Mouse (Mus musculus): ENCODE results near the gene Lrba. TPM values are rescaled to one million over a fixed set of nuclear protein-coding genes. Genes with fewer than 3 reads are reported as not detected.
A peak's percentile ranks its signal among the peaks of the same experiment; 100 is the strongest.

Gene Lrba
- total RNA-seq, 2 experiments from 2014 or later = 18.4 to 19.3 TPM

DNA sequence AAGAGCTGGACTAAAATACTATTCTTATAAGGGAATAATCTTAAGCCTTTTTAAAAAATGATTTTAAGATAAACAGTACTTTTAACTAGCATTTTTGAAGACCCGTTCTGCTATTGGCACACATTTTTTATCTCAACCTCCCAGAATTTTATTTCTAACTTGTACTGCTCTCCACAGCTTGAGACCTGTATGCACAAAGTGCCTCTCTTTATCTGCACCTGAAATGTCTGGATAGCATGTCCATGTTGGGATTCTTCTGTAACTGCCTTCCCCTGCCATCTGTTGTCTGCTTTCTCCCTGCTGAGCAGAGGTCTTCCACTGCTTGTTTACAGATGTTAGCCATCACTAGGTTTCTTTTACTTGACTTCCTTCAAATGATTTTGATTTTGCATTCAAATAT, 202.3 kb downstream of the Lrba start:
- intact Hi-C loops (cut with DNase I) = no loop called here

DNA sequence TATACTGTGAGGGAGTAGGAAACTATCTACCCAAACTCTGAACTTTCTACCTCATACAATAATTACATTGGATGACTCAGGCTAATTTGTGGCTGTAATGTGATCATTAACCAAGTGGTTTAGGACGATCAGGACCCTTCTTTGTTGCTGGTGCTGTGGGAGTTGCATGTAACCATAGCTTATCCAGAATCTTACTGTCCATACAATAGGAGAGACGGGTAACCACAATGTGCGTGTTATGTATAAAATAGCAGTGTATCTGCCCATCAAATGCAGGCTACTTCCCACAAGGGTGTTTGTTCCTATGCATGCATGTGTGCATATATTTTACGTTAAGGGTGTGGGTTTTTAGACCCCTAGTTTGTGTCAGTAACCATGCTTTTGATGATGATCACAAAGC, 219.0 kb downstream of the Lrba start:
- DNase-seq (ENCODE audit: extremely low spot score in 1 of 2, low spot score in 2 of 2) = no peak
- intact Hi-C loops (cut with DNase I) = no loop called here

More for the DNA sequence above, 202.3 kb downstream of the Lrba start:
- no peak for DNase-seq (ENCODE audit: extremely low spot score in 1 of 2, low spot score in 2 of 2)

DNA sequence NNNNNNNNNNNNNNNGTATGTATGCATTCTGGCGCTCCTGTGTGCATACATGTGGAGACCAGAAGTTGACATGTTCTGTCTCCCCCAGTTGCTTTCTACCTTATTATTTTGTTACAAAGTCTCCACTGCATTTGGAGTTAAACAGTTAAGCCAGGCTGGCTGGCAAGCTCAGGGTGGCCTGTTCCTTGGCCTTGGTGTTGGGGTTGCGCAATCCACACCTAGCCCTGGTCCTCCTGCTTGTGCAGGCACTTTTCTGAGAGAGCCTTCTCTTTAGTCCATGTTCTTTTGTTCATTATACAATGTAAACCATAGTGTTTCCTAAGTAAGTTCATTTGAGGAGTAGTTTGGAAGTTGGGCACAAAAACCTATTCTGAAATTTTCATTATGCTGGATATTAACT, 226.7 kb downstream of the Lrba start:
- intact Hi-C loops (cut with DNase I) = no loop called here
- no peak for DNase-seq (ENCODE audit: extremely low spot score in 1 of 2, low spot score in 2 of 2)

DNA sequence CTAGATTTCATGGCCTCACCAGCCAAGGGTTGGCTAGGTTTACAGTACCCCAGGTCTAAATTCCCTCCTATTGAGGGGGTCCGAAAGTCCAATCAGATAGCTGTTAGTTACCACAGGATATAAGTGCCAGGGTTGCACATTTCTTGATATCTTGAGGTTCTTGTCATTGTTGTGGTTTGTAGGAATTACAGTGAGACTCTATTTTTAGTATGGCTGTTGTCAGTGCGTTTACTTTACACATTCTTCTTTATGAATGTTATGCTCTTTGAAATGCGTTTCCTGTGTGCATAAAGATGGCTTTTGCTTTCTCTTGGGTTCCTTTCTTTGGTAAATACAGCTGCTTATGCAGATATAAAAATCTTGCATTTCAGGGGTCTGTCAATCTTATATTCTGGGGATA, 237.1 kb downstream of the Lrba start:
- intact Hi-C loops (cut with DNase I) = no loop called here
- no peak for DNase-seq (ENCODE audit: extremely low spot score in 1 of 2, low spot score in 2 of 2)

DNA sequence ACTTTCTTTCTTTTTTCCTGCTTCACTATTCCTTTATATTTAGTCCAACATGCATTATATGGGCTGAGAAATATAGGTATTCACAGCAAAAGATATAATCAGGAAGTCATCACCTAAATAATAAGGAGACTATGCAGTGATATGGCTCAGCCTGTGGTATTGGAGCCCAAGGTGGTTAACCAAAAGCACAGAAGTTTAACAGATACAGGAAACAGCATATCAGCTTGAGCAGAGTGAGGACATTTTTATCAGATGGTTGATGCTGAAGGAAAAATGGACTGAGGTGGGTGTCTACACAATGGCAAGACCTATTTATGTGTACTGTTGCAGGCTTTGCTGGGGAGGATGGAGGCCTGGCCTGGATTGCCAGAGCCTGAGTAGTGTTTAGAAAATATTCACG, 265.5 kb downstream of the Lrba start:
- intact Hi-C loops (cut with DNase I) = no loop called here
- no peak for DNase-seq (ENCODE audit: extremely low spot score in 1 of 2, low spot score in 2 of 2)

DNA sequence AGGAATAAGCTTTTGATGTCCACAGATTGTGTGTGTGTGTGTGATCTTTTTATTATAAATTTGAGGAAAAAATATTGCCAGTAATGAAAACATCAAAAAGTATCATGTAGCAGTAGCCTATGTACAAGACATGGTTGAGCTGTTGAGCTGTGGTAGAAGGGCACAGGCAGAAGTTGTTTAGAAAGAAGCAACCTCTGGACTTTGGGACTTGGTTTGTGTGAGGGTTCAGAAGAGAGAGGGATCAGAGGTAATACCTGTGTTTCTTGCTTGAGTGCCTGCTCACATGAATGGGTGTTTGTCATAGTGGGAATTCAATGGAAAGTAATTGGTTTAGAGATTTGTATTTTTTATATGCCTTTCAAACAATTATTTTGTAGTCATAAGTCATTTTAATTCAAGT, 276.1 kb downstream of the Lrba start:
- DNase-seq (ENCODE audit: extremely low spot score in 1 of 2, low spot score in 2 of 2) = no peak
- intact Hi-C loops (cut with DNase I) = no loop called here

DNA sequence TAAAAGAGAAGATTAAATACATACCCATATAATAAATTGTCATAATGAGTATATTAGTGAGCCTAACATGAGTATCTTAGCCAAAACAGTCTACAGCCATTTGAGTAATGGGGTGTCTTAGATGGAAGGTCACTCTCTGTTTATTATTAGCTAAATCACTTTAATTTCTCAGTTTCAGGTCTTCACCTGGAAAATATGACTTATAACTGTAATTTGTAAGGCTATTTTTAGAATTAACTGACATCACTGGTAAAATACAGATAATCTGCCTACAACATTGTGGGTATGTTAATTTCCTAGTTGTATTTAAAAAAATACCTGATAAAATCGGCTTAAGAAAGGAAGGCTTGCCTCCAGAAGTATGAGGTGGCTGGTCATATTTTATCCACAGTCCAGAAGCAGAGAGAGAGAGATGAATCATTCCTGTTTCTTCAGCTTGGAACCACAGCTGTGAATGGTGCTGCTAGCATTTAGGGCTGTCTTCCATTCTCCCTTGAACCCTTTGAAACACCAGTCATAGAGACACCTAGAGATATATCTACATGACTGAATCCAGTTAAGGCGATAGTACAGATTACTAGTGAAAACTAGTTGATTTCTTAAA, 294.1 kb downstream of the Lrba start:
- no peak for DNase-seq (ENCODE audit: extremely low spot score in 1 of 2, low spot score in 2 of 2)
- intact Hi-C loops (cut with DNase I) = no loop called here

DNA sequence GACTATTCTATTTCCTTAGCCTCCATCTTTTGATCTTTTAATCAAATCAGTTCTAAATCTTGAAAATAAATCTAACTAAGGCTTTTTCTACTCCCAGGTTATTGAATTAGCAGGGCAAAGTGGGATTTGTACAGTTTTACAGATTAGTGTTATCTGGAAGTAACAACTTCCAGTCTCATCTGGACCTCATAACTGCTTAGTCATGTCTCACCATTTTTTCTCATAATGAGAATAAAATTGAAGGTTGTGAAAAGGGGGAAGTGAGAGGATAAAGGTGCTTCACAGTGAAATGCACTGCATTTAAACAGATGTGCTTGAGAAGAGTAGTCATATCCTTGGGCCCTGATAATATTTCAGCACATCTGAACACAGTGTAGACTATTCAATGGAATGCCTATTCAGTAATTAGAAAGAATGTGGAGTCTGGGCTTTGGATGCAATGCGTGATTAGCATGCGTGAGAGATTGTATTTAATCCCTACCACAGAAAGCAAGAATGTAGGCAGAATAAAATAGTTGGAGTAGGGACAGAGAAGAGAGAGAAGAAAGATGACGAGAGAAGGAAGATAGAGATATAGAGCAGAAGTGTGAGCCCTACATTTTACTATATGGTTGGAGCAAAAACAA, 298.5 kb downstream of the Lrba start:
- DNase-seq (ENCODE audit: extremely low spot score in 1 of 2, low spot score in 2 of 2) = no peak
- intact Hi-C loops (cut with DNase I) = no loop called here

DNA sequence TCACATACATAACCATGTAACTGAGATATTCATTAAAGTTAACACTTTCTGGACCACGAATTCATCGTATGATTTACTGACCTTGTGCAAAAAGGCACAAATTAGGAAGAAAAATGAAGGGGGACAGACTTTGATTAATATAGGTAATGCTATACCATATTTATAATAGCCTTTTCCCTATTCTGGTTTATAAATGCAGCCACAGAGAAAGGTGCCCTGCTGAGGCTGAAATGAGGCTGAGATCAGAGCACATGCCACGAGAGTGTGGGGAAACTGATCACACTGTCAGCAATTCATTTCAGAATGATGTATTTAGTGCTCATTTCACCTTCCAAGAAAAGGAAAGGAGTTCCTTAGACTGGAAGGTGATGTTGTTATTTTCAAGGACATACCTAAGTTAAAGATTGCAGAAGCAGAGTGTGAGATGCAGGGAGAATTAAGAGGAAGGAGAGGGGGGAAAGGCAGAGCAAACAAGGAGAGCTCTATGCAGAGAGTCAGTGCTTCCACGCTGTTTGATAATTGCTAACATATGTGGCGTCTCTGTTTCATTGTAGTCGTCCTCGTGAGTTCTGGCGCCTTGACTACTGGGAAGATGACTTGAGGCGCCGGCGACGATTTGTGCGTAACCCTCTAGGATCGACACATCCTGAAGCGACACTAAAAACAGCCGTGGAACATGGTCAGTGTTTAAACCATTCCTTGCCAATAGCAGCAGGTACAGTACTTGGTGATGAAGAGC, 307.2 kb downstream of the Lrba start:
- intact Hi-C loops (cut with DNase I) = no loop called here
- no peak for DNase-seq (ENCODE audit: extremely low spot score in 1 of 2, low spot score in 2 of 2)

DNA sequence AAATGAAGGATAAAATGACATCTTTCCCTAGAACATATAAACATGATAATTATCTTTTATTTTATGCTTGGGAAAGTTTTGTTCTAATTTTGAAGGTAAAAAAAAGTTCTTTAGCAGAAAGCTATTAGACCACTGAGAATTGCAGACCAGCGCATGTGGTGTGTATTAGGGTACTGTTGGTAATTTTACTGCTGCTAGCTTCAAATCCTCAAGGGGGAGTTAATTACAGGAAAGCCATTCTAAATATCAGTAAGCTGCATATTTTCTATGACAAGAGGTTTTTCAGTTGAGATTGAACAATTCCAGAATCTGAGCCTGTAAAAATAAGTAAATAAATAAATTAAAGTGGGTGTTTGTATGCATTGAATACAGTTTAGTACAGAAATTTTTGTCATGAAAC, 312.3 kb downstream of the Lrba start:
- DNase-seq (ENCODE audit: extremely low spot score in 1 of 2, low spot score in 2 of 2) = no peak
- intact Hi-C loops (cut with DNase I) = no loop called here

DNA sequence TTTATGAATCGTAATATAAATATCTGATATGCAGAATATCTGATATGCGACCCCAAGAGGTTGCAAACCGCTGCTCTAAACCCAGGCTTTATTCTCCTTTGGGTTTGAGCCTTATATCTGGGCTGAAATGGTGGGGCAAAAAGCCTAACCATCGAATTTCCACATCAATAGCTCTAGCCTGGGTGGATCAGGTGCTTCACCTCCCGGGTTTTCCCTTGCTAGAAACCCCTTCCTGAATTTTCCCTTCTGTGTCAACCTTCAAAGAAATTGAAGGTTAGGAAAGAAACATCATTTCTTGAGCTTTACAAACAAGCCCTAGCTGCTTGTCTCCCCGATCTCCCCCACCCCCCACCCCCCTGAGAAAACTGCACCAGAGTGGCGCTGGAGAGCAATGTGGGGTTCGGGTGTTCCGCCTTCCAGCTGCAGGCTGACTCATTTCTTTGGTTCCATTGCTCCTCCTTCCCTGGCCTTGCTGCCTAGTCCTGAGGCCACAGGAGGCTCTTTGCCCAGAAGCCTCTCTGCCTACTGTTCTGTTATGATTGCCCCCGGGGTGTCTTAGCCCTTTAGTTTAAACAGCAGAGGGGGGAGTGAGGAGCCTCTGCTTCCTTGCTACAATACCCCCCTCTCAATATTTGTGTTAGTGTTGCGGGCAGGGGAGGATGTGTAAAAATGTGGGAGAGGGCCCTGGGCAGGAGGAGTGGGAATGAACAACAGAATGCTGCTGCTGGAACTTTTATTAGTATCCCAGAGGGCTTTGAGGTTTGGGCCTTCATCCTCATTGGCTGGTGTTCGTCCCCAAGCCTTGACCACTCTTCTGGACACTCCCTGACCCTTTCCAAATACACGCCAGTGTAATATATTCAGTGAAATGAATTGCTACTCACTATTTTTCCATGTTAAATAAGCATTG, 314.4 kb downstream of the Lrba start:
- intact Hi-C loops (cut with DNase I) = no loop called here
- DNase-seq (ENCODE audit: extremely low spot score in 1 of 2, low spot score in 2 of 2) = no peak

DNA sequence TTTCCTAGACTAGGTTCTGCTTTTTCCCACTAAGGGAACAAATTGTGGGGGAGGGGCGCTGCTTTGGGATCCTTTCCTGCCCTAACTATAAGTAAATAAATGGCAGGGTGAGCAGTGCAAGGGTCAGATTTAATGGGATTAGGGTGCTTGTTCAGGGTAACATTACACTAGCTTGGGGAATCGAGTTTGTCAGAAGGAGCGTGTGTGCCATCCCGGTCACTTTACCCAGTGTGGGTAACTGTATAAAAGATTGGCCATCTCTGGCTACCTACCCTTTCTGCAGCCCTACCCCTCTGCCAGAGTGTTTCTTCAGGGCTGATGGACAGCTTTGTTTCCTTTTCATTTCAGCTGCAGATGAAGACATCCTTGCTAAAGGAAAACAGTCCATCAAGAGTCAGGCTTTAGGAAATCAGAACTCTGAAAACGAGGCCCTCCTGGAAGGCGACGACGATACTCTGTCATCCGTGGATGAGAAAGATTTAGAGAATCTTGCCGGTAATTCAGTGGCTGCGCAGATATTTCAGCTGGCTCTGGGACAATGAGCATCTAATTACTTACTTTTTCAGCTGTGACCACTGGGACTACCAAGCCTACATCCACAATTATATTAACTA, 315.2 kb downstream of the Lrba start:
- no peak for DNase-seq (ENCODE audit: extremely low spot score in 1 of 2, low spot score in 2 of 2)
- intact Hi-C loops (cut with DNase I) = loop anchor here (10.0 kb wide), 1 partner anchor 215 kb away; no protein-coding TSS in a partner anchor

DNA sequence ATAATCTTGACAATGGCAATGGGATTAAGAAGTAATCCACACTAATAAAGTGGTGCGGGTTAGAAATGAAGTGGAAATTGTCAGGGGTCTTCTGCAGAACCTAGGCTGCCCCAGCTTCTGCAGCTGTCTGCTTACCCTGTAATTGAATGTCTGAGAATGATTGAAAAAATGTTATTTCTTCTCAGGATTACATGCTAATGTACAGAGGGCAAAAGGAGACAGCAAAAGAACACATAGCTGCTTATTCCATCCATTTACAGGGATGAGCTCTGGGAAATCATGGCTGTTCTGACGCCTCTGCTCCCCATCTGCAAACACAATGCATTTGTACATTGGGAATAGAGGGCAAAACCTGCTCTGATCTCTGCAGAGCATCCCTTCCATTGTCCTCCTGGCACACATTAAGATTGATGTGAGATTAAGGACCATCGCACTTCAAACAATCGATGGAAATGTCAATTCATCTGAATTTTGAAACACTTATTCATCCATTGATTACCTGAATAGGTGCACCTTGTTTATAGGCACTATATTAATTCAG, 316.7 kb downstream of the Lrba start:
- DNase-seq (ENCODE audit: extremely low spot score in 1 of 2, low spot score in 2 of 2) = no peak
- intact Hi-C loops (cut with DNase I) = loop anchor here (10.0 kb wide), 1 partner anchor 214 kb away; no protein-coding TSS in a partner anchor

DNA sequence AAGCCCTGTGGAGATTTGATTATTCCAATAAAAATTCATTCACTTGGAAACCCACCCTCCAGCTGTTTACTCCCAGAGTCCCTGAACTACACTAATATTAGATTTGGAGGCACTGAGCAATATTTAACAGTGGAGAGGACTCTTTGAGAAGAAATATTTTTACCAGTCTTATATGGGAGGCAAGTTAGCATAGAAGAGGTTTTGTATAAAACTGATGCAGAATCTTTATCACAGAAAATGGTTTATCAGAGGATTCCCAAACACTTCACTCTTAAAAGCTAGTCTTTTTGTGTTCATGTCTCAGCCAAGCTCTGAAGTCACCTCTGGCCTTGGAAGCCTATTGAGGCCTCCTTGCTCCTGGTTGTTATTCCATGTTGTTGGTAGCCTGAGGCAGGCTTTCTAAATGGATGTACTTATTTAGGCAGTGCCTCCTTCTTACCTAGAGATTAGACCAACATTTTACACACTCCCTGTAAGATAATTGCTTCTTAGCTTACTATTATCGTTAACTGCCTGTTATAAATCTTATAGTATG, 317.4 kb downstream of the Lrba start:
- DNase-seq (ENCODE audit: extremely low spot score in 1 of 2, low spot score in 2 of 2) = no peak
- intact Hi-C loops (cut with DNase I) = loop anchor here (10.0 kb wide), 1 partner anchor 213 kb away; no protein-coding TSS in a partner anchor

DNA sequence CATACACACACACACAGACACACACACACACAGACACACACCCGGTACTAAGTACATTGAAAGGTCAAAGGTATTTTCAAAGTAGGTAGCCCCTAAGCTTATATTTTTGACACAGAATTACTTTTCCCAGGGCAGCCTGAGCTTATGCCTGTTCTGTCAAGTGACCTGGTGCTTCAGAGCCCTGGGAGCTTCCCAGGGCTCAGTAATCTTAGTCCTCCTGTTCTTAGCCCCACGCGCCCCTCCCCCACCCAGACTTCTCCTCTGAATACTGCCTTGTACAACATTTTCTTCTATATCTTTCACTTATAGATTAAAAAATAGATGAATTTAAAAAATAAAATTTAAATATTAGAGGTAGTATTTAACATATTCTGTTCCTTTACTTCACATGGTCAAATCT, 320.3 kb downstream of the Lrba start:
- no peak for DNase-seq (ENCODE audit: extremely low spot score in 1 of 2, low spot score in 2 of 2)
- intact Hi-C loops (cut with DNase I) = loop anchor here (10.0 kb wide), 1 partner anchor 210 kb away; no protein-coding TSS in a partner anchor

DNA sequence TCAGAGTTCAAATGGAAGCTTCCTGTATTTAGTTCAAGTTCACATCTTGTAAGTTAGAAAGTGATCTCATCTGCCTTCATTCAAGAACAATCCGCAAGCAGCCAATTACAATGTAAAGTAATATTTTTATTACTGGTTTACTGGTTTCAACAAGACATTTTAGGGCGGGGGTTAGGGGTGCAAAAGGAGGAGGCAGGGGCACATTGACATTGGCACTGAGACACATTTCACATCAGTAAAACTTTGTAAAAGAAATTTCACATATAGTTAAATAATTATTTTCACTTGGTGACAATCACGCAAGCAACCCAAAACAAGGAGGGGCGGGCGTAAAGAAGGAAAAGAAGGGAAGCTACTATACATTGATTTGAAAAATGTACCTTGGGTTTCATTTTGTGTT, 321.5 kb downstream of the Lrba start:
- intact Hi-C loops (cut with DNase I) = loop anchor here (10.0 kb wide), 1 partner anchor 209 kb away; no protein-coding TSS in a partner anchor

DNA sequence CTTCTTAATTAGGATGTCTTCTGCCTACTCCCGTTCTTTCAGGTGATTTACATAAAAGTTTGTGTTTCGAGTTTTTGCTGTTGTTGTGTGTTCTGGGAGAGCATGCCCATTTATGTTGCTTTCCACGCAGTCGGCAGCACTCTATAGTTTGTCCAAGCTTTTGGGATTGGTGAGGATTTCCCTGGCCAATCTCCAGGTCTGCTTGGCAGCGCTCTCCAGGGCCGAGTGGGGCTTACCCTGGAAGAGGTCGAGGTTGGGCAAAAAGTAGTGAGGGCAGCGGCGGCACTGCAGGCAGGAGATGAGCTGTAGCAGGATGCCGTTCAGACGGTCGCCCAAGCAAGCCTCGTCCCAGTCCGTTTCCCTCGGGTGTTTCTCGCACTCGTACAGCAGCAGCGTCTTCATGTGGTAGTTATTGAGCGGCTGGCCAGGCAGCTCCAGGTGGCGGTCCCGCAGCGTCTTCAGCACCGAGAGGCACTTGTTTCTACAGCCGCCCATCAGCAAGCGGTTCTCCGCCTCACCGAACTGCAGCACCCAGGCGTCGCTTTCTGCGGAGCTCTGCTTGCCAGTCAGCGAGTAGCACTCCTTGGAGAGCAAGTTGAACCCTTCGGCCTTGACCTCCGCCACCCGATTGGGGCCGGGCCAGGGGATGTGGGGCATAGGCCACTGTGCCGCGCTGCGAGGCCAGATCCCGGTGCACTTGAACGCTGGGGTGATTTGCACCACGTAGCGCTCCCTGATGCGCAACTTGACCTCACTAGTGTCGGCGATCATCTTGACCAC, 322.2 kb downstream of the Lrba start:
- peak in 1 of 2 experiments; percentile 34 for DNase-seq (ENCODE audit: extremely low spot score in 1 of 2, low spot score in 2 of 2)
- intact Hi-C loops (cut with DNase I) = loop anchor here (10.0 kb wide), 1 partner anchor 208 kb away; no protein-coding TSS in a partner anchor

More for the DNA sequence above, 321.5 kb downstream of the Lrba start:
- no peak for DNase-seq (ENCODE audit: extremely low spot score in 1 of 2, low spot score in 2 of 2)
